Mouse (Mus musculus): Measurements from ENCODE around the gene Npr2. TPM values are rescaled to one million over a fixed set of nuclear protein-coding genes. Genes with fewer than 3 reads are reported as not detected.

Npr2 gene
- polyA plus RNA-seq, 1 experiment from 2014 or later = 11.2 TPM

DNA sequence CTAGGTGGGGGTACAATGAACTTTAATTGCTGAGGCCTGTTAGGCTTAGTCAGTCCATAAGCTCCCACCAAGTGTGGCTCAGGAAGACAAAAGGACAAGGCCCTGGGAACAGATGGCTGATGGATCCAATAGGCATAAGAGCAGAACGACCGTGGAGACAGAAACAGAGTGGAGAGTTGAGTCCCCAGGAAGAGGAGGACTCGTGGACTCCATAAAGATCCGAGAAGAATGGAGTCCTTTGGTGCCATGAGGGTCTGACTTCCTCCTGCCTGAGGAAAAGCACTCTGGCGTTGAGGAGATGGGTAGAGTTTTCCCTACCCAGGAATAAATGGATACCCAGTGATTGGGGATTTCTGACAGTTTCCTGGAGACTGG lies 1.1 kb upstream of the Npr2 start:
- peaks cover 10% of the 10 kb centered on the region for H3K27me3 ChIP-seq (replicated peaks)
- peak overlapping the region; percentile 67; the same call in 1 of the 2 replicates for H3K4me3 ChIP-seq
- H3K9ac ChIP-seq = no peak overlapping the region
- no peak for ATAC-seq (ENCODE audit: insufficient number of reproducible peaks, low FRiP score)
- peaks cover 34% of the 10 kb centered on the region for H3K4me1 ChIP-seq (replicated peaks)
- no peak overlapping the region for H3K27ac ChIP-seq (ENCODE audit: poor library complexity, severe bottlenecking)
- H3K36me3 ChIP-seq = no peaks in the 10 kb centered on the region
- 29% methylated on average over 5 of the region's 5 CpGs for whole genome bisulfite sequencing
- peak overlapping the region; percentile 93 for H3K4me2 ChIP-seq
- H3K9me3 ChIP-seq (replicated peaks) = peaks cover 7% of the 10 kb centered on the region

DNA sequence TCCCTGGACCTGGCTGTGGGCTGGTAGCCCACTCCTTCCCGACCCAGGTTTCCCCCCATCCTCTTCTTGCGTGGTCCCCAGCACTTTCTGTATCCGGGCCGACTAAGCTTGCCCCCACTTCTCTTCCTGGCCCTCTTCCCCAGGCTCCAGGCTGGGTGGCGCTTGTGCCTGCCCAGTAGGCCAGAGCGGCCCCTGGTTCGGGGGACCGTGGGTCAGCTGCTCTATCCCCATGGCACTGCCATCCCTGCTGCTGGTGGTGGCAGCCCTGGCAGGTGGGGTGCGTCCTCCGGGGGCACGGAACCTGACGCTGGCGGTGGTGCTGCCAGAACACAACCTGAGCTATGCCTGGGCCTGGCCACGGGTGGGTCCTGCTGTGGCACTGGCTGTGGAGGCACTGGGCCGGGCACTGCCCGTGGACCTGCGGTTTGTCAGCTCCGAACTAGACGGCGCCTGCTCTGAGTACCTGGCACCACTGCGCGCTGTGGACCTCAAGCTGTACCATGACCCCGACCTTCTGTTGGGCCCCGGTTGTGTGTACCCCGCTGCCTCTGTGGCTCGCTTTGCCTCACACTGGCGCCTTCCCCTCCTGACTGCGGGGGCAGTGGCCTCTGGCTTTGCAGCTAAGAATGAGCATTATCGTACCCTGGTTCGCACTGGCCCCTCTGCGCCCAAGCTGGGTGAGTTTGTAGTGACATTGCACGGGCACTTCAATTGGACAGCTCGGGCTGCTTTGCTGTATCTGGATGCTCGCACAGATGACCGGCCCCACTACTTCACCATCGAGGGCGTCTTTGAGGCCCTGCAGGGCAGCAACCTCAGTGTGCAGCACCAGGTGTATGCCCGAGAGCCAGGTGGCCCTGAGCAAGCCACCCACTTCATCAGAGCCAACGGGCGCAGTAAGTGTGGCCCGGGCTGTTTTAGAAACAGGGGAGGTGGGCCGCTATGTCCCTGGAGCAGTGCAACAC lies 503 bp downstream of the Npr2 start:
- ATAC-seq (ENCODE audit: insufficient number of reproducible peaks, low FRiP score) = peak; percentile 9; the same call in 1 of the 2 replicates
- H3K4me1 ChIP-seq (replicated peaks) = peaks cover 38% of the 10 kb centered on the region
- 41% methylated on average over 42 of the region's 42 CpGs for WGBS
- peak overlapping the region; percentile 67 for H3K4me3 ChIP-seq
- no peaks in the 10 kb centered on the region for H3K36me3 ChIP-seq
- H3K27ac ChIP-seq (ENCODE audit: poor library complexity, severe bottlenecking) = 0 out of 2 replicates have a peak overlapping the region, but pooled peaks have one; percentile 55
- no peaks in the 10 kb centered on the region for H3K9me3 ChIP-seq (replicated peaks)
- H3K27me3 ChIP-seq (replicated peaks) = peaks cover 10% of the 10 kb centered on the region
- H3K9ac ChIP-seq = peak overlapping the region; percentile 89
- H3K4me2 ChIP-seq = peak overlapping the region; percentile 93

DNA sequence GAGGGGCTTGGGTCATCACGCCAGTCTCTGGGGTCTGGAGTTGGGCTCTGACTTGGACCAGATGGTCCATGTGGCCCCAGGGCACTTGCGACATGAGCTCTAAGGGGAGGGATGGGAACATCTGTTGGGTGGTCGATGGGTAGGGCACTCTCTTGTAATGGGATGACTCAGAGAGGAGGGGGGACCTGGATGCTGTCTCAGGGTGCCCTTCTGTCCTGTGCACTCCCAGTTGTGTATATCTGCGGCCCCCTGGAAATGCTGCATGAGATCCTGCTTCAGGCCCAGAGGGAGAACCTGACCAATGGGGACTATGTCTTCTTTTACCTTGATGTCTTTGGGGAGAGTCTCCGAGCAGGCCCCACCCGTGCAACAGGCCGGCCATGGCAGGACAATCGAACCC lies 1.6 kb downstream of the Npr2 start:
- no peak for ATAC-seq (ENCODE audit: insufficient number of reproducible peaks, low FRiP score)
- H3K9ac ChIP-seq = no peak overlapping the region
- H3K4me1 ChIP-seq (replicated peaks) = peaks cover 38% of the 10 kb centered on the region
- H3K9me3 ChIP-seq (replicated peaks) = no peaks in the 10 kb centered on the region
- 82% methylated on average over 8 of the region's 8 CpGs for WGBS
- H3K4me3 ChIP-seq = no peak overlapping the region
- H3K4me2 ChIP-seq = no peak overlapping the region
- peaks cover 10% of the 10 kb centered on the region for H3K27me3 ChIP-seq (replicated peaks)
- H3K27ac ChIP-seq (ENCODE audit: poor library complexity, severe bottlenecking) = no peak overlapping the region
- no peaks in the 10 kb centered on the region for H3K36me3 ChIP-seq

DNA sequence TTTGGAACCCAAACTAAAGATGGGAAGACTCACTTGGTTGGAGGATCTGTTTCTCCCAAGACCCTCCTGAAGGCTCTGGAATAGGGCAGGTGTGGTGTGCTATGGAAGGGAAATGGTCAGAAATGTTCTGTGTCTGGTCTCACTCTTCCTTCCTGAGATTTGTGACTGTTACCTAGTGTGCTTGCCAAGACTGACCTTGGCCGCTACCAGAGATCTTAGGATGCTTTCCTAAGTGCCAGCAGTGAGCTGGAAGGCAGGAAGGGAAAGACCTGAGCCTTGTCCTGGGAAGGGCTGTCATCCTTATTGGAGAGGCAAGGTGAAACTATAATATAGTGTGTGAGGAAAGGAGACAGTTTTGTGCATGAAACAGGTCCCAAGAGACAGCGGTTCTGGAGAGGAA lies 2.0 kb downstream of the Npr2 start:
- Histone ChIP-seq H3K4me3 (no peak overlapping the region), H3K9ac (no peak overlapping the region), H3K9me3 (replicated peaks) (no peaks in the 10 kb centered on the region), H3K4me2 (no peak overlapping the region), H3K27ac (ENCODE audit: poor library complexity, severe bottlenecking) (no peak overlapping the region), H3K36me3 (no peaks in the 10 kb centered on the region), H3K27me3 (replicated peaks) (peaks cover 10% of the 10 kb centered on the region), H3K4me1 (replicated peaks) (peaks cover 38% of the 10 kb centered on the region)
- no peak for ATAC-seq (ENCODE audit: insufficient number of reproducible peaks, low FRiP score)
- WGBS = 90% methylated on average over 2 of the region's 2 CpGs

DNA sequence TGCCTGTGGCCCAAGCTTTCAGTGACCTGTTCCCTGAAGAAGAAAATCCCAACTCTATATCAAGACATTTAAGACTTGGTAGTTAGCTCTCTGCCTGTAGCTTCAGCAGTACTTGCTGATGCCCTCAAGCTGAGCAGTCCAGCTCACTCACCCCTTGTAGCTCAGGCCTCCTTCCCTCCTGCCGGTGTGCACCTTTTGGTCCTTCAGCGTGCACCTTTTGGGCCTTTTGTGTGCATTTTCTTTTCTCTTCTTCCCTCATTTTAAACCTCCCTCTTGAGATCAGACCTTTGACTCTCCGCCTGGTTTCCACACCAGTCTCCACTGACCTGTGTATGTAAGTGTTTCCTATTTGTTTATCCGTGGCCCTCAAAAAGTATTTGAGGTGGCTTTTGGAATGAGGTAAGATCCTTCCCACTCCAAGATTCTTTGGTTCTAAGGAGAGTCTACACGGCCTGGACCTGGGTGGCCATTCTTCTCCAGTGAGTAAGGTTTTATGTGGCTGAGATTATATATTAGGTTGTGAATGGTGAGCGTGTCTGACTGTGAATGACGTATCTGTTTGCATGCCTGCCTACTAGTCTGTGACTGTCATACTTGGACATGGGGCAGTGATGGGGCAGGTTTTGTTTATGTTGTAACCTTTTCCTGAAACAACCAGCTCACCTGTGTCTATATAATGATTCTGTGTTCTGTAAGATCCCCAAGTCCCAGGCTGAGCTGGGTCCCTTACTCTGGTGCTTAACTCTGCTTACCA lies 3.1 kb downstream of the Npr2 start:
- WGBS = 80% methylated on average over 7 of the region's 7 CpGs
- H3K9me3 ChIP-seq (replicated peaks) = no peaks in the 10 kb centered on the region
- no peak overlapping the region for H3K4me3 ChIP-seq
- H3K4me1 ChIP-seq (replicated peaks) = peaks cover 38% of the 10 kb centered on the region
- H3K27ac ChIP-seq (ENCODE audit: poor library complexity, severe bottlenecking) = no peak overlapping the region
- no peak for ATAC-seq (ENCODE audit: insufficient number of reproducible peaks, low FRiP score)
- 0 out of 2 replicates have a peak overlapping the region, but pooled peaks have one; percentile 17 for H3K4me2 ChIP-seq
- no peaks in the 10 kb centered on the region for H3K36me3 ChIP-seq
- no peak overlapping the region for H3K9ac ChIP-seq
- H3K27me3 ChIP-seq (replicated peaks) = peaks cover 10% of the 10 kb centered on the region

DNA sequence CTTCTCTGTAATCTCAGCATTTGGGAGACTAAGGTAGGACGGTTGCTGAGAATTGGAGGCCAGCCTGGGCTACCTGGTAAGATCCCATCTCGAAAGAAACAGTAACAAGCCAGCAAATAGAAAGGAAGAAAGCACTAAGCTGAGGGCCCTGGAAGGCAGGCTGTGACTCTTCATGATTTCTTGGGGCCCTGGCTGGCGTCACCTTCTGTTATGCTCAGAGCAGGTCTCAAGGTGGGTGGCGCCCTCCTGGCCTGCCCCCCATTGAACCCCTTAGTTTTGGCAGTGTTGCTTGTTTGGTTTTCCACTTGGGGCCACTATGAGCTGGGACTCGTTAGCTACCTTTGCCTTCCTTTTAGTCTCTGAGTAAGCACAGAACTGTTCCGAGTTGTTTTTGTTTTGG lies 5.0 kb downstream of the Npr2 start:
- Histone ChIP-seq H3K4me3 (no peak overlapping the region), H3K9me3 (replicated peaks) (no peaks in the 10 kb centered on the region), H3K27me3 (replicated peaks) (peaks cover 10% of the 10 kb centered on the region), H3K4me2 (no peak overlapping the region), H3K27ac (ENCODE audit: poor library complexity, severe bottlenecking) (no peak overlapping the region), H3K36me3 (no peaks in the 10 kb centered on the region), H3K9ac (no peak overlapping the region), H3K4me1 (replicated peaks) (peaks cover 28% of the 10 kb centered on the region)
- 81% methylated on average over 6 of the region's 6 CpGs for WGBS
- no peak for ATAC-seq (ENCODE audit: insufficient number of reproducible peaks, low FRiP score)

DNA sequence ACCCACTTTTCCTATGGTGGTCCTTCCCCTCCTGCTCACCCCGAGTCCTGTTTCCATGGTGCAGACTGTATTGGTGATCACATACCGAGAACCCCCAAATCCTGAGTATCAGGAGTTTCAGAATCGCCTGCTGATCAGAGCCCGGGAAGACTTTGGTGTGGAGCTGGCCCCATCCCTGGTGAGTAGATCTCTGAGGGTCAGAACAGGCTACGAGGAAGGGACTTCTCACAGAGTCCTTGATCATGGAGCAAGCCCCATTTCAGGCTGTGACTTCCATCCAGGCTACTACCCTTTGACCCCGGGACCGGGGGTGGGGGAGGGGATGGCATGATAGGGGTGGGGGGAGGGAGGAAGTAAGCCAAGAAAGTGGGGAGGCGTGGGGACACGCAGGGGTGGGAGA lies 8.3 kb downstream of the Npr2 start:
- peaks cover 10% of the 10 kb centered on the region for H3K4me1 ChIP-seq (replicated peaks)
- 64% methylated on average over 9 of the region's 9 CpGs for WGBS
- H3K4me3 ChIP-seq = no peak overlapping the region
- no peak overlapping the region for H3K9ac ChIP-seq
- no peaks in the 10 kb centered on the region; the same call in 1 of the 2 replicates for H3K36me3 ChIP-seq
- no peak for ATAC-seq (ENCODE audit: insufficient number of reproducible peaks, low FRiP score)
- no peaks in the 10 kb centered on the region for H3K9me3 ChIP-seq (replicated peaks)
- H3K27me3 ChIP-seq (replicated peaks) = no peaks in the 10 kb centered on the region
- no peak overlapping the region for H3K4me2 ChIP-seq
- H3K27ac ChIP-seq (ENCODE audit: poor library complexity, severe bottlenecking) = no peak overlapping the region

DNA sequence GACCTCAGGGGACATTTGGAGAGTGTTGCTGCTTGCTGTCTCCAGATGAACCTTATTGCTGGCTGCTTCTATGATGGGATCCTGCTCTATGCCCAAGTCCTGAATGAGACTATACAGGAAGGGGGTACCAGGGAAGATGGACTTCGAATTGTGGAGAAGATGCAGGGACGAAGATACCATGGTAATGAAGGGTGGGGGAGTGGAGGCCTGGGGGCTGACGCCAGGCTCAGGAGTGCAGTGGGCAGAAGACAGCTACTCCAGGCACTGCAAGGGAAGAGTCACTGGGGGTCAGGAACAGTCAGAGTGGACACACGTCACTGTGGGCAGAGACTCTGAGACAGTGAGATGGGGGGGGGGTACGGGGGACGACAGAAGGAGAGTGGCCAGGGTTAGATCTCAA lies 8.8 kb downstream of the Npr2 start:
- Histone ChIP-seq H3K4me2 (no peak overlapping the region), H3K4me3 (no peak overlapping the region), H3K9me3 (replicated peaks) (no peaks in the 10 kb centered on the region), H3K9ac (no peak overlapping the region), H3K4me1 (replicated peaks) (peaks cover 6% of the 10 kb centered on the region), H3K27ac (ENCODE audit: poor library complexity, severe bottlenecking) (no peak overlapping the region), H3K27me3 (replicated peaks) (no peaks in the 10 kb centered on the region), H3K36me3 (no peaks in the 10 kb centered on the region; the same call in 1 of the 2 replicates)
- 67% methylated on average over 6 of the region's 6 CpGs for WGBS
- ATAC-seq (ENCODE audit: insufficient number of reproducible peaks, low FRiP score) = no peak

DNA sequence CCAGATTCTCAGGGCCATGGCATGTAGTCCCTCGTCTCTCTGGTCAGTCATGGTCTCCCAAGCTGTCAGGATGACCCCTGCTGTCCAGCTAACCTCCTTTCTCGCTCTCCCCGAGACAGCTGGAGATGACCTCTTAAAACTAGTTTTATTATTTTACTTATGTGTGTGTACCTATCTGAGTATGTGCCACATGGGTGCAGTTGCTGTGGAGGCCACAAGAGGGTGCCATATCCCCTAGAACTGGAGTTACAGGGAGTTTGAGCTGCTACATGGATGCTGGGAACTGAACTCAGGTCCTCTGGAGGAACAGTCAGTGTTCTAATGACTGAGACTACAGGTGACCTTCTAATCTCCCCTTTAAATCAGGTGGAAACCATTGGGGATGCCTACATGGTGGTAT lies 18.0 kb downstream of the Npr2 start:
- peaks cover 6% of the 10 kb centered on the region; the same call in 1 of the 2 replicates for H3K4me1 ChIP-seq (replicated peaks)
- peaks cover 9% of the 10 kb centered on the region for H3K9me3 ChIP-seq (replicated peaks)
- H3K4me2 ChIP-seq = no peak overlapping the region
- no peak for ATAC-seq (ENCODE audit: insufficient number of reproducible peaks, low FRiP score)
- no peak overlapping the region for H3K9ac ChIP-seq
- H3K27ac ChIP-seq (ENCODE audit: poor library complexity, severe bottlenecking) = no peak overlapping the region
- peaks cover 14% of the 10 kb centered on the region for H3K36me3 ChIP-seq
- WGBS = 88% methylated on average over 3 of the region's 3 CpGs
- no peaks in the 10 kb centered on the region for H3K27me3 ChIP-seq (replicated peaks)
- H3K4me3 ChIP-seq = no peak overlapping the region

DNA sequence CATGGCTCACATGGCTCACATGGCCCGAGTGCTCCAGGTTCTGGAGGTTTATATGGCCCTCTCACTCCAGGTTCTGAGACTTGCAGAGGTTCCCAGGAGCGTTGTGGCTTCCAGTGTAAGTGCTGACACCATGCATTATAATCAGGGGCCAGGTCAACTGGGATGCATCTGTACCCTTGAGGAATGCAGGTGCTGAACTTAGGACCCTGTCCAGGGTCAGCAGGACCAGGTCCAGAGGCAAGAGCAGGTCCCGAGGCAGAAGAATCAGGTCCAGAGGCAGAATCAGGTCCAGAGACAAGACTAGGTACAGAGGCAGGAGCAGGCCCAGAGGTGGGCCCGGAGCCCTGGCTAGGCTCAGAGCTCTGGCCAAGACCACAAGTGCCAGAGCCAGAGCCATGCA lies 21.0 kb downstream of the Npr2 start:
- Histone ChIP-seq H3K27me3 (replicated peaks) (no peaks in the 10 kb centered on the region), H3K36me3 (peaks cover 14% of the 10 kb centered on the region), H3K4me3 (no peak overlapping the region), H3K9ac (no peak overlapping the region), H3K4me1 (replicated peaks) (peaks cover 17% of the 10 kb centered on the region), H3K27ac (ENCODE audit: poor library complexity, severe bottlenecking) (no peak overlapping the region), H3K9me3 (replicated peaks) (peaks cover 9% of the 10 kb centered on the region), H3K4me2 (no peak overlapping the region)
- 77% methylated on average over 4 of the region's 4 CpGs for WGBS
- ATAC-seq (ENCODE audit: insufficient number of reproducible peaks, low FRiP score) = no peak
